Mouse (Mus musculus) stomach, postnatal 0 days (tissue): ENCODE measurements at regions not wholly inside any gene's neighbourhood (a gene's known extent, or its start where the extent isn't known, plus 50 kb on each side); places are given as distances from the start of the nearest gene placed in this dataset.
A peak's percentile ranks its signal among the peaks of the same experiment; 100 is the strongest.

Experiments used
- ATAC-seq: fragments of 200-750 bp; cut with Nextera tagmentation; 2 replicates; pipeline ENCODE4 v1.8.0; 2017; ENCODE audit not compliant: low FRiP score, low TSS enrichment
- DNase-seq: peaks from one replicate; pipeline ENCODE4 v3.0.0-alpha.2; 2016; ENCODE audit warnings: low spot score
- H3K27ac ChIP-seq: fragments of 300-500 bp; sonication (generic); replicated peaks from 2 replicates; pipeline ENCODE4 v1.5.1; 2014; ENCODE audit warnings: mild to moderate bottlenecking, control low read depth
- H3K27me3 ChIP-seq: fragments of 300-500 bp; sonication (generic); 2 replicates; pipeline ENCODE4 v1.6.1; 2014; ENCODE audit warnings: low read length; ENCODE audit not compliant: control insufficient read depth, insufficient read depth
- H3K36me3 ChIP-seq: fragments of 300-500 bp; sonication (generic); 2 replicates; pipeline ENCODE4 v1.6.1; 2014; ENCODE audit warnings: low read length, mixed read lengths; ENCODE audit not compliant: control insufficient read depth, insufficient read depth
- H3K4me1 ChIP-seq: fragments of 300-500 bp; sonication (generic); replicated peaks from 2 replicates; pipeline ENCODE4 v1.6.1; 2014; ENCODE audit warnings: antibody characterized with exemption; ENCODE audit not compliant: control insufficient read depth, insufficient read depth
- H3K4me2 ChIP-seq: fragments of 300-500 bp; sonication (generic); replicated peaks from 2 replicates; pipeline ENCODE4 v1.6.1; 2014; ENCODE audit warnings: low read depth, mild to moderate bottlenecking, control low read depth, moderate library complexity
- H3K4me3 ChIP-seq: fragments of 300-500 bp; sonication (generic); 2 replicates; pipeline ENCODE4 v1.5.1; 2014; ENCODE audit warnings: low read depth, low read length, control low read depth
- H3K9ac ChIP-seq: fragments of 300-500 bp; sonication (generic); 2 replicates; pipeline ENCODE4 v1.6.1; 2014; ENCODE audit warnings: mild to moderate bottlenecking, low read length, control low read depth, mixed read lengths
- H3K9me3 ChIP-seq: fragments of 300-500 bp; sonication (generic); 2 replicates; pipeline ENCODE4 v1.6.1; 2016; ENCODE audit warnings: low read length; ENCODE audit not compliant: control insufficient read depth
- CTCF ChIP-seq: IDR thresholded peaks from 2 replicates; pipeline ENCODE4 v1.5.1; 2016; ENCODE audit warnings: antibody characterized with exemption, low read depth, mild to moderate bottlenecking, moderate library complexity
- EP300 ChIP-seq: optimal IDR thresholded peaks from 2 replicates; pipeline ENCODE3; 2016; ENCODE audit warnings: antibody characterized with exemption
- WGBS: fragments of 180-500 bp; shearing (Covaris S2); extraction: QIAGEN DNeasy Blood & Tissue Kit; methylation state at CpG from one replicate; pipeline ENCODE4 v1.1.7; 2014; 5-methylcytosine and 5-hydroxymethylcytosine counted together

DNA sequence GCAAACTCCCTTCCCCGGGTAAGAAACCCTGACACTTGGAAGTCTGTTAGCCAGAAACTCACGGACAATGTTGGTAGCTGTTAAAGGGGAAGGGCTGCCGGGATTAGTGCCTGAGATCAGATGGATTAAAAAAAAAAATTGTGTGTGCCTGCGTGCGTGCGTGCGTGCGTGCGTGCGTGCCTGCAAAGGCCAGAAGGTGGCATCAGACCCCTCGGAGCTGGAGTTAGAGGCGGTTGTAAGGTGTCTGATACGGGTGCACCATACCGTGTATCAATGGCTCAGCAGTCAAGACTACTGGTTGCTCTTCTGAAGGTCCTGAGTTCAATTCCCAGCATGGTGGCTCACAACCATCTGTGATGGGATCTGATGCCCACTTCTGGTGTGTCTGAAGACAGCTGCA is 59.0 kb upstream of the Ccdc167 start:
- H3K4me3 ChIP-seq, result no peak overlapping the region
- WGBS, result 87% methylated on average over 14 of the region's 14 CpGs
- no peak overlapping the region for H3K27ac ChIP-seq
- H3K36me3 ChIP-seq, result no peaks in the 10 kb centered on the region
- no peak for DNase-seq
- no peak for ATAC-seq
- no peaks in the 10 kb centered on the region for H3K9me3 ChIP-seq
- no peak overlapping the region for H3K9ac ChIP-seq
- no peak overlapping the region for H3K4me2 ChIP-seq
- H3K27me3 ChIP-seq, result no peaks in the 10 kb centered on the region
- no peak for TF ChIP-seq CTCF
- TF ChIP-seq EP300, result no peak
- no peaks in the 10 kb centered on the region for H3K4me1 ChIP-seq

DNA sequence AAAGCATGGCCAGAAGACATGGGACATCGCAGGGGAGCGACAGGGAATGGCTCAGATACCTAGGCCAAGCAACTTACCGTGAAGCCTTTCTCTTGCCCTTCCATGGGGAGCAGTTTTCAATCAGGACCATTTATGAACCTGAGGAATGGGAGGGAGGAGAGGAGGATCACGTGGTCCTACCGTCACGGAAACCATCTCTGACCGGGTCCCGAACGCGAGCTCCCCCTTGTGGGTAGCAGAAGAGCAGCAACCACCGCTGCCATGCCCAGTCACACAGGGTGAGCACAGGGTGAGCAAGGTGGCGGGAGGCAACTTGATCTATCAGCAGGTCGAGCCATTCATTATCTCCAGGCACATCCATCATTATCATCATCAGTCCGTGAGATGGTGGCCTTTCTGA is 56.5 kb upstream of the Ccdc167 start:
- Histone ChIP-seq H3K27me3 (no peaks in the 10 kb centered on the region), H3K36me3 (no peaks in the 10 kb centered on the region), H3K4me1 (no peaks in the 10 kb centered on the region), H3K9ac (no peak overlapping the region), H3K27ac (no peak overlapping the region), H3K9me3 (no peaks in the 10 kb centered on the region), H3K4me2 (no peak overlapping the region), H3K4me3 (no peak overlapping the region)
- peak; percentile 63 for DNase-seq
- peak; percentile 83 for TF ChIP-seq CTCF
- TF ChIP-seq EP300, result no peak
- WGBS, result 17% methylated on average over 14 of the region's 14 CpGs
- ATAC-seq, result 0 out of 2 replicates have a peak, but pooled peaks have one; percentile 42

DNA sequence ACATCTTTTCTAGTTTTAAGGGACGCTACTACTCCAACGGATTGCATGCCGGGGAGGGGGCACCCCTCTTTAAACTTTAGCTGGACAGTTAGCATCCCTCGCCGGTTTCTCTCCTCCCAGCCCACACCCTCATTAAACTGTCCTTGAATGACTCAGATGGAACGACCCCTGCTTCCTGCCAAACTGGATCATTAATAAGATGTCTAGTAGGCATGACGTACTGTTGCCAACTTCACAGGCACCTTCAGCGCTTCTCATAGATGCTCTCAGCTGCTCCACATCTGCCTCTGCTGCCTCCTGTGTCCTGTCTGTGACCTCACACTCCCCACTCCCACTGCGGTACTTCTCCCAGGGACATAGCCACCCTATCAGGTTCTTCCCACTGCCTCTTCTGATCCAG is 54.1 kb upstream of the Ccdc167 start:
- no peaks in the 10 kb centered on the region for H3K36me3 ChIP-seq
- no peak overlapping the region for H3K4me2 ChIP-seq
- H3K9ac ChIP-seq, result no peak overlapping the region
- ATAC-seq (no peak), DNase-seq (no peak)
- no peak overlapping the region for H3K27ac ChIP-seq
- 52% methylated on average over 9 of the region's 9 CpGs for WGBS
- H3K4me3 ChIP-seq, result no peak overlapping the region
- H3K4me1 ChIP-seq, result no peaks in the 10 kb centered on the region
- no peaks in the 10 kb centered on the region for H3K9me3 ChIP-seq
- H3K27me3 ChIP-seq, result no peaks in the 10 kb centered on the region
- TF ChIP-seq CTCF (no peak), EP300 (no peak)

DNA sequence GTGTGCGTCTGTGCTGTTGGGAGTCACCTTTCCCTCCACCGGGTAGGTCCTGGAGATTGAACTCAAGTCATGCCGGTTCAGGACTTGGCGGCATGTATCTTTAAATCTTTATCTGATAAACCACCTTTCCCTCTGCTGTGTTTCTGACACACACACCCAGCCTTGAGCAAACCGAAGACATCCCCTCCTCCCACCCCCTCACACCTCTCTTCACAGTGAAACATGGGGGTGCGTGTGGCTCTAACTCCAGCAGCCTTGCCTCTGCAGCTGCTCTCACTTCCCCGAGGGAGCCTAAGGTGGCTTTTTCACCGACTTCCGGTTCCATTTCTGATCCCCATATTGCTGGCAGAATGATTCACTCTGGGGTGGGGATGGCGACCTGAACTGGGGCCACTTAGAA is 52.8 kb upstream of the Ccdc167 start:
- TF ChIP-seq CTCF (no peak), EP300 (no peak)
- Histone ChIP-seq H3K27me3 (no peaks in the 10 kb centered on the region), H3K9ac (no peak overlapping the region), H3K9me3 (no peaks in the 10 kb centered on the region), H3K4me1 (no peaks in the 10 kb centered on the region), H3K27ac (no peak overlapping the region), H3K4me2 (no peak overlapping the region), H3K36me3 (no peaks in the 10 kb centered on the region), H3K4me3 (no peak overlapping the region)
- DNase-seq, result no peak
- no peak for ATAC-seq
- 57% methylated on average over 10 of the region's 10 CpGs for WGBS

DNA sequence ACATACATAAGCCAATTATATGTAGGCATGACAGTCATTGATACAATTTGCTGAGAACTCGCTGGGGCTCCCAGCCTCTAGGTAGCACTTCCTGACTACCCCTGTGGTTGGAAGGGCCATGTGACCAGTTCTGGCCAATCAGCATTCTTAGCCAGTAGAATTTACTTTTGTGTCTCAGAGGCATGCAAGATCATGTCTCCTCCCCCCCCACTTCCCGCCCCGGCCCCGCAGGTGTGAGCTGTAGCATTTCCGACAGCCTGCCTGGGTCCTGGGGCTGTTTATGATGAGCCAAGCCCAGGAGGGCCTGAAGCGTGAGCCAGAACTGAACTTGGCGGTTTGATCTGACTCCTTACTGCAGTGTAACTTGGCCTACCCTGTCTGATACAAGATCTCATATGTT is 52.3 kb upstream of the Ccdc167 start:
- H3K4me1 ChIP-seq, result no peaks in the 10 kb centered on the region
- H3K4me3 ChIP-seq, result no peak overlapping the region
- WGBS, result 38% methylated on average over 7 of the region's 7 CpGs
- DNase-seq (peak; percentile 54), ATAC-seq (peak; percentile 47; the same call in 1 of the 2 replicates)
- H3K4me2 ChIP-seq, result no peak overlapping the region
- no peak overlapping the region for H3K27ac ChIP-seq
- no peaks in the 10 kb centered on the region for H3K9me3 ChIP-seq
- no peaks in the 10 kb centered on the region for H3K36me3 ChIP-seq
- TF ChIP-seq CTCF, result no peak
- TF ChIP-seq EP300, result no peak
- H3K27me3 ChIP-seq, result no peaks in the 10 kb centered on the region
- no peak overlapping the region for H3K9ac ChIP-seq

DNA sequence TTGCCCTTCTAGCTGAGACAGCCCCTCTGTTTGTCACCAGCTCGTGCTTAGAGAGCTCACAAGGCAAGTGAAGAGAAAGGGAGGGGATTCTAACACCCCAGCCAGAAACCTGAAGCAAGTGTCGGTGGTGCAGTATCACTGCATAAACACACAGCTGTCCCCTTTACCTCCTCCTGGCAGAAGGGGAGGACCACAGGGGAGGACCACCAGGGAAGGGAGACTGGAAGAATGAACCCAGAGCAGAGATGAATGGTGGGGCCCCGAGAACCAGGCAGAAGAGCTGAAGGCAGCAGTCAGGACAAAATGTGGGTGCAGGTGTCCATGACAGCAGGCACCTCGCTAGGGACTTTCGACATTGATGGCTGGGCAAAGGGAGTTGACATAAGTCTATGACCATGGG is 51.8 kb upstream of the Ccdc167 start:
- Histone ChIP-seq H3K4me2 (no peak overlapping the region), H3K9me3 (no peaks in the 10 kb centered on the region), H3K9ac (no peak overlapping the region), H3K4me1 (no peaks in the 10 kb centered on the region), H3K27me3 (no peaks in the 10 kb centered on the region), H3K27ac (no peak overlapping the region), H3K36me3 (no peaks in the 10 kb centered on the region), H3K4me3 (no peak overlapping the region)
- 66% methylated on average over 5 of the region's 5 CpGs for WGBS
- no peak for DNase-seq
- no peak for ATAC-seq
- no peak for TF ChIP-seq CTCF
- no peak for TF ChIP-seq EP300
